Mouse (Mus musculus): ENCODE results near the gene Asic2. TPM values are rescaled to one million over a fixed set of nuclear protein-coding genes. Genes with fewer than 3 reads are reported as not detected.

Gene Asic2
- total RNA-seq, 2 experiments from 2014 or later = 64.6 to 65.7 TPM

GRCm38 (mm10) chr11:81764778-81765177 lies 203.5 kb downstream of the Asic2 start:
- peak in 1 of 2 experiments; percentile 12 for DNase-seq (ENCODE audit: low spot score in 2 of 2)

- no peak for DNase-seq (ENCODE audit: low spot score in 2 of 2)
These were observed 211.0 kb downstream of the Asic2 start for GRCm38 (mm10) chr11:81757221-81757620.

GRCm38 (mm10) chr11:81750876-81751275 lies 217.4 kb downstream of the Asic2 start:
- DNase-seq (ENCODE audit: low spot score in 2 of 2) = no peak

- no peak for DNase-seq (ENCODE audit: low spot score in 2 of 2)
These were observed 218.2 kb downstream of the Asic2 start for GRCm38 (mm10) chr11:81750016-81750415.

GRCm38 (mm10) chr11:81738995-81739394 lies 229.3 kb downstream of the Asic2 start:
- DNase-seq (ENCODE audit: low spot score in 2 of 2) = no peak

DNA sequence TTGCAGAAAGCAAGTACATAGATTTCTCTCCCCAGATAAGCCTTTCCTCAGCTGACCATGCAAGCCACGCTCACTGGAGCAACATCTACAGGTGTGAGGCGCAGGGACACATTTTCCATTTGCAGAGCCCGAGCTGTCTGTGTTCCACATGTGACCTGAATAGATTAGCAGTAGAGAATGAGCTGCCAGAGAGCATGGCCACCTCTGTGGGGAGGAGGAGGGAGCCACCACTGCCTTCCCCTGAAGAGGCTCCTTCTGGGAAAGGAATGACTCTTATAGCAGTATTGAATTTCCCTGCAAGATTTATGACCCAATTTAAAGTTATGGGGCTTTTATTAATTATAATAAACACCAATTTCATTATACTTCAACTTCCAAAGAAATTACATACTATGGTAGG lies 230.5 kb downstream of the Asic2 start:
- no peak for DNase-seq (ENCODE audit: low spot score in 2 of 2)

DNA sequence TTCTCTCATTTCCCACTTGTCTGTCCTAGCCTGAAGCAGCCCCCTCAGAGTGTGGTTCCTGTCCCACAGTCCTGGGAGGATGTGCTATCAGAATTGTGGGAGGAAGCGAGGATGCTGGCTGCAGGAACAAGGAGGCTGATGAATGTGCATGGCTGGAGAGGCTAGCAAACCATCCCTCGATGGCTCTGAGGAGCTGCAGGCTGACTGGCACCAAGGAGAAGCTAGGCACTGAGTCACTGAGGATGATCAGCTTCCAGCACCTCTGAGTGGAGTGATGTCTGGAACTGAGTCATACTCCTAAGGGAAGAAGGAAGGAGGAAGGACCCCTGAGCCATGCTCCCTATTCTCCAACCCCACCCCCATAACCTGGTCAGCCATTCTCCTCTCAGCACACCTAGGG lies 246.2 kb downstream of the Asic2 start:
- peak; percentile 10 to 13 for DNase-seq (ENCODE audit: low spot score in 2 of 2)

- no peak for DNase-seq (ENCODE audit: low spot score in 2 of 2)
These were observed 253.5 kb downstream of the Asic2 start for GRCm38 (mm10) chr11:81714801-81715200.

GRCm38 (mm10) chr11:81706996-81707395 lies 261.3 kb downstream of the Asic2 start:
- no peak for DNase-seq (ENCODE audit: low spot score in 2 of 2)

DNA sequence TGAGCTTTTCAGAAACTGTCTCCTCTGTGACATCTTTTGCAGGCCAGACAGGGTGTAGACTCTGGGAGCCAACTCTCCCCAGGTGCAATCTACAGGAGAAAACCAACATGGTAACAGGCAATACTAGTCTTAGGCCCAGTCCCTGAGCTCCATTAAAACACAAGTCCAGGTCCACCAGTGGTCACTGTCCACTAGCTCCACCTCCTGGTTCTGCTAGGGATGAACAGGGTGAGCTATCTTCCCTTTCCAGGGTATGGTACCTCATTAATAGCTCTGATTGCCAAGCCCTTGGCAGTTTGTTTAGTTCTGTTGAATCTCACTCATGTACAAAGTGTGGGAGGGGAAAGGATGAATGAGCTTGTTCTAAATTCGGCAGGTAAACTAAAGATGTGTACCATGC lies 270.2 kb downstream of the Asic2 start:
- no peak for DNase-seq (ENCODE audit: low spot score in 2 of 2)

DNA sequence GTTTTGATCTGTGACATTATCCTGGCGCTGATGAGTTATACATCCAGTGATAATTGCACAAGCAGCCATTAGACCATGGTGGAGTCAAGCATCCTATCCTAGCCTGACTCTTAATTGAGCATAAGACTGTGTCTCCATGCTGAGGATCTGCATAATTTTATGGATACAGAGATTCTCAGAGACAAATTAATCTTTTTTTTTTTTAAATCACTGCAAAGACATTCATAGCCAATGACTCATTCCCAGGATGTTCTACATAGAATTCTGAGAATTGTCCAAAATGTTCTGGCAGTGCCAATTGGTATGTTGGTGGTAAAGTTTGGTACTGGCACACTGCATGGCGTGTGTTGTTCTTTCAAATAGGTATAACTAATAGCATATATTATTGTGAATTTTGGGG lies 272.8 kb downstream of the Asic2 start:
- peak in 1 of 2 experiments; percentile 15 for DNase-seq (ENCODE audit: low spot score in 2 of 2)

DNA sequence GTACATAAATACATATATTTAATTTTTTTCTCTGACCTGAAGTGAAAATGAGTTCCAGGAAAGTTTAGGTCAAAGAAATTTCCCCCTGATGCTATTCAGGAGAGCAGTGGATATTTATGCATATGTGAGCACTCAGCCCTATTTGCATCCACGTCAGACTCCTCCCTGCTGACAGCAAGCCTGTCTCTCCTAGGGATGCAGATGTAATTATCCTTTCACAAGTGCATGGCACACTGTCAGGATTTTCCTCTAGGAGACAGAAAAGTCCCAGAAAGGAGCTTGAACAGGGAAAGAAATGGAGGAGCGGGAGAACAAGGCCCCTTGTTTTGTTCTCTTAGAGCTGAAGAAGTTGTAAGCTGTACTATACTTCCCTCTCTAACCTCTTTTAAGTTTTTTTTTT lies 287.7 kb downstream of the Asic2 start:
- DNase-seq (ENCODE audit: low spot score in 2 of 2) = no peak

DNA sequence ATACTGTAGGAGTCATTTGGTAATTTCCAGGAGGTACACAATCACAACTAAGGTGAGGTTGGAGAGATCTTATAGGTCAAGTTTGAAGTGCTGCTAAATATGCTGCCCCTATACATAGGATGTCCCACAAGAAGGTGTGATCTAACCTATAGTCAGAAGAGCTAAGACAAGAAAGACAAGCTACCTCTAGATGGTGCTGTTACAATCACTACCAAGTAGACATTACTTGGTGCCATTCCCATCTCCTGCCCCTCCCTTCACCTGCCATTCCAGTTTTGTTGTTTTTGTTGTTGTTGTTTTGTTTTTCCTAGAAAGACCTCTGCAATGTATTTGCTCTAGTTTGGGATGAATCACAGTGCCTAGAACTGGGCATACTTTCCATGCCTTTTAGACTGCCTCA lies 296.5 kb downstream of the Asic2 start:
- DNase-seq (ENCODE audit: low spot score in 2 of 2) = no peak

DNA sequence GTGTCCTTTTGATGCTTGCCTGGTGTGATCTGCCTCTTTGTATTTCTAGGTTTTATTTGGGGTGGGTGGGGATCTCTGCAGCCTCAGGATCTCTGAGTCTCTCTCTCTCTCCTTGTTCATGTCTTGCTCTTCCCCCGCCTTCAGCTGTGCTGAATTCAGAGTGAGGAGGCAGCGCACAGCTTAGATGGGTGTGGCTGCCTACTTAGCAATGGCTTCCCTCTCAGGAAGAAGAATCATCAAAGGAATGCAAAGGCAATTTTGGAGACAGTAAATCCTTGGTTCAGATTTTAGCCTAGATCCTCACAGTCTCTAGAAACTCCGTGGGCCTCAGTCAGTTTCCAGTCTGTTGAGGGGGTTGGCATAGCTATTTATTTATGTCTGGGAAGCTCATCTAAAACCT lies 297.8 kb downstream of the Asic2 start:
- DNase-seq (ENCODE audit: low spot score in 2 of 2) = peak; percentile 32 to 58

DNA sequence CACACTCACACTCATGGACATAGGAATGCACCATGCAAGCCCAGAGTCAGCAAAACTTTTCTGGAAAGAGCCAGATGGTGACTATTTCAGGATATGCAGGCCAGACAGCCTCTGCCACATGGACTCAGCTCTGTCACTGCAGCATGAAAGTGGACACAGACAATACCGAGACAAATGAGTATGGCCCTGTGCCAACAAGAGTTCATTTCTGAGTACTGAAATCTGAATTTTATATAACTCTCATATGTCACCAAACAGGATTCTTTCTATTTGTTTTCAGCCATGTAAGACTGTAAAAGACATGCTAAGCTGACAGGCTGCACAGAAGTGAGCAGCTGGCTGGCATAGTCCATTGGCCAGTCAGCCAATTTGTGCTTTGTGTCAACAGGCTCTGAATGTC lies 309.4 kb downstream of the Asic2 start:
- DNase-seq (ENCODE audit: low spot score in 2 of 2) = peak in 1 of 2 experiments; percentile 36

DNA sequence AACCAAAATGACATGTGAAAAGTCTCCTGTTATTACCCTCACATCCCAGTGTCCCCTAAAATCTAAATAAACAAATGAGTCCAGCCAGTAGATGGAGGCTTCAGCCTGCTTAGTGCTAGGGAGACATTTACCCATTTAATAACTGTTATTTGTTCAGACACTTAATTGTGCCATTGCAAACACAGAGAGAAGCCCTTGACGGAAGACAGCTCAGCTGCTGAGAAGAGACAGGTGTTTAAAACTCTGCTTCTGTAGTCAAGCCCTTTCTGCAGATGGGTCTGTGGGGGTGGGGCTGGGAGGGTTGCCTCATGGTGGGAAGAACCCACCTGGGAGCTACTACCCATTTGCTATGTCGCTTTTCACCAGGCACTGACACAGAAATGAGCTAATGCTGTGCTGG lies 311.1 kb downstream of the Asic2 start:
- DNase-seq (ENCODE audit: low spot score in 2 of 2) = no peak

- DNase-seq (ENCODE audit: low spot score in 2 of 2) = no peak
These were observed 320.4 kb downstream of the Asic2 start for GRCm38 (mm10) chr11:81647828-81648227.

GRCm38 (mm10) chr11:81645549-81645948 lies 322.7 kb downstream of the Asic2 start:
- no peak for DNase-seq (ENCODE audit: low spot score in 2 of 2)

DNA sequence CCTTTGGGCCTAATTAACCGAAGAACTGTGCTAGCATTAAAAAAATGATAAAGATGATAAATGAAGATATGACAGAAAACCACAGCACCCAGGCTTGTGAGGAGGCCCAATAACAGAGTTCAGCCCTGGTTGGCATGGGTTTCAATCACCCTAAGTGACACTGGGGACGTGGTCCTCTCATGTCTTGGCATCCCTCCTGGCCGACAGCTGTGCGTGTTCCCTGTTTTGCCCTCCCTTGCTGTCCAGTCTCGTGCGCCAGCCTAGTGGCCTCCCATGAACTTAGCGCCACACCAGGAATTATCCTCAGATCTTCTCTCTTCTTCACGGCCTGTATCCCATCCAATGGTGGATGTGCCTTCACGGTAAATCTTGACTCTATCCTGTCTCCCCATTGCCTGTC lies 331.9 kb downstream of the Asic2 start:
- no peak for DNase-seq (ENCODE audit: low spot score in 2 of 2)

DNA sequence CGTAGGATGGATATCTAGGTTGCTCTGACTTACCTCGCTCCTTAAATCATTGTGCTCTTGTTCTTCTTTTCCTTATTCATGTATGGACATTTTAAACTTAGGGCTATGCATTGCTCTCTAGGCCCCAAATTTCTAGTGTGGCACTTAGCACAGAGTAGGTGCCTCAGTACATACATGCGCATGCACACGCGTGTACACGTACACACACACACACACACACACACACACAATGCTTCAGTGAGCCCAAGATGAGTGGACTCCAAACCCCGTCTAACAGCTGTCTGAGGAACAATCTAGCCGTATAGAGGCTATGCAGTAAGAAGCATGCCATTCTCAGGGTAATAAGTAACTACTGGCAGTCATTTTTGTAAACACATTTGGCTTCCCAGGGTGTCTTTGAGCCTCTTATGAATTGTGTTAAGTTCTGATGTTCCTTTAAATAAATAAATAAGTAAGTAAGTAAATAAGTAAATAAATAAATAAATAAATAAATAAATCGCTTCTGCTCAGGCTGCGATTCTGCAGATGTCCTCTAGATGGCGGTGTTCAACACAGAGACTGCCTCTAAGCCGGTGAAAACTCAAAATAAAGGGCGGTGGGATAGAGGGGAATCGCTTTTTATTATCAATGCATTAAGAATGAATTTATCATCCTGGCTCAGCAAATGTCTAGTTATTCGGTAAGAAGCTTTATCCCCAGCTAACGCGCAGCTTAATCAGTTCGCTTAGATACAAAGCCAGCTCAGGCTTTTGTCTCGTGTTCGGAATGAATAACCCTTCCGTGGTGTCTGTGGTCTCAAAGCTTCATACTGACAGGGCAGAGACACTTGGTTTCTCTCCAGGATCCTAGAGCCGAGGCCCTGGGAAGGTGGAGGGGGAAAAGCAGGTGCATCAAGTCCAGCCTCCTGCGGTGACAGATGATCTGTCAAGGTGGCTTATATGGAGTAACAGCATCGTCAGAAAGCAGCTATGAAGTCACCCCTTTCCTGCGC lies 333.6 kb downstream of the Asic2 start:
- DNase-seq (ENCODE audit: low spot score in 2 of 2) = peak; percentile 44 to 60

- no peak for DNase-seq (ENCODE audit: low spot score in 2 of 2)
These were observed 343.1 kb downstream of the Asic2 start for GRCm38 (mm10) chr11:81625199-81625598.

DNA sequence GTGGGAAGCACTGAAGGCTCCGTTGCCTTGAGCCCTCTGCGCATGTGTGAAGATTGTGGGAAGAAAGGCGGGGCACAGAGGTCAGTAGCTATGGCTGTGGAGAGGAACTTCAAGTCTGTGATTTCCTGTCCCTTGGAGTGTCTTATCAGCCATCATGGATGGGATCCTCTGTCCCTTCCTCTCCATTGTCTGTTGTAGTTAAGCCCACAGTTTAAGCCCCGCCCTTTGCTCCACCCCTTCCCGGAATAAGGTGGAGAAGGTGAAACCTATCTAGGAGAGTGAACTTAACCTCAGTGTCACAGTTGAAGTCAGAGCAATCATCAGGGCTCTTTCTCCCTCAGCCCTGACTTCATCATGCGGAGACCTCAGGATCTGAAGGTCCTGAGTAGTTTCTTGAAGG lies 347.7 kb downstream of the Asic2 start:
- no peak for DNase-seq (ENCODE audit: low spot score in 2 of 2)

DNA sequence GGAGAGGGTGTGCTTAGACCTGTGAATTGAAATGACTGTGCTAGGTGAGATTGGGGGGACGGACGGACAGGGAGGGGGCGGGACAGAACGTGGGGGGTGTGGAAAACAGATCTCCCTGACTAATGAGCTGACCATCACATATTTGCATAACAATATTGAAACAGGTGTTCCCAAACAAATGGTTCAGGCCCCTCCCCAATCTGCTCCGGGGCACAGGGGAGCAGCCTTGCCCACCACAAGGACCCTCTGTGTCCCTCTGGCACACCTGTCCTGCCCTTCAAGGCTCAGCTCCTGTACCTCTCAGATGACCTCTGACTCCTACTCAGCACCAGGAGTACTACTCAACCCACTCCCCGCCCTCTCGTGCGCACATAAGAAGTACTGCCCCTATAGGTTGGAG lies 351.8 kb downstream of the Asic2 start:
- no peak for DNase-seq (ENCODE audit: low spot score in 2 of 2)
